Mouse (Mus musculus) CD4-positive helper T cell, adult 2 months (primary cell): ENCODE data around the gene Gigyf2.
A peak's percentile ranks its signal among the peaks of the same experiment; 100 is the strongest.

Experiments used
- DNase-seq: peaks from one replicate; pipeline ENCODE4 v3.0.0-alpha.2; 2012; ENCODE audit warnings: low read depth, missing footprints, low spot score

The Gigyf2 gene

DNA sequence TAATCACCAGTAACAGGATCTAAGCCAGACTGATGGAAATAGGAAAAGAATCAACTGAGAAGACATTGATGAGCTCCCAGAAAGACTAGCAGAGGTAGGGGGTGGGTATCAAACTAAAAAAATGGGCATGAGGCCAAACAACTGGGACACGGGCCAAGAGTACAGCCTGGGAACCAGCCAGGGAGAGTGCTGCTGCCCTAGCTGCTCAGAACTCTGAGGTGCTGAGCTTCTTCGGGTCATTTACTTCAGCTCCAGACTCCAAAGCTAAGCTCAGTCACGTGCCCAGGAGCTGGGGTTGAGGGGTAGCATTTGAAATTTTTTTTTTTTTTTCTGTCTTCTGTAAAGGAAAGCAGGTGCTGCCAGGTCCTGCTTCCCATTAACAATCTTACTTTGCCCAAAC is 10.1 kb upstream of the Gigyf2 start:
- DNase-seq = no peak

GRCm38 (mm10) chr1:87321071-87321470 is 5.7 kb upstream of the Gigyf2 start:
- no peak for DNase-seq

DNA sequence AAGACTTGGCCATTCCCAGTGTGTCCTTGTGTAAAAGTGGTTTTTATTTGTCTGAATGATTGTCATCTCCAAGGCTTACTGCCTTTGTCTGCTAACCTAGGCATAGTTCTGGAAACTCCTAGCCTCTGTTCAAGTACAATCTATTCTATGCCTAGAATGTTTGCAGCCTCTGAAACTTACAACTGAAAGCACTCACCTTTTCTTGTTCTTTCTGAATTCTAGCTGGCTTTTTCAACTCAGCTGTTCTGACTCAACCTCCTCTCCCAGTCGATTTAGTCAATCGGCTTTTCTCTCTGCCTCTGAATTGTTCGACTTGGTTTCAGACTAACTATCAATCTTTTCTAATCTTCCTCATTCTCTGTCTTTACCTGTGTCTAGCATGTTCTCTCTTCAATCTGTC is 4.0 kb upstream of the Gigyf2 start:
- DNase-seq = no peak

DNA sequence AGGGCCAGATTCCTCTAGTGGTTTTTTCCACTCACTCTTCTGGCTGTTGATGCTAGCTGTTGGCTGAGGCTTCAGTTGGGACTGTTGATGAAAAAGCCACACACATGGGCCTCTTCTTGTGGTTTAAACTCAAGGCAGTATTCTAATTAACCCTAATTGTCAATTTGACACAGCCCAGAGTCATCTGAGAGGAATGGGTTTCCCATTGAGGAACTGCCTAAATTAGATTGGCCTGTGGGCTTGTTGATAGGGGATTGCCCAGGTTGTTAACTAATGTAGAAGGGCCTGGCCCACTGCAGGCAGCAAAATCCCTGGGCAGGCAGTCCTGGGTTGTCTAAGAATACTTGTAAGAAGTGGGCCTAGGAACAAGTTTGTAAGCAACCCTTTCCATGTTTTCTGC is 2.1 kb upstream of the Gigyf2 start:
- DNase-seq = no peak

DNA sequence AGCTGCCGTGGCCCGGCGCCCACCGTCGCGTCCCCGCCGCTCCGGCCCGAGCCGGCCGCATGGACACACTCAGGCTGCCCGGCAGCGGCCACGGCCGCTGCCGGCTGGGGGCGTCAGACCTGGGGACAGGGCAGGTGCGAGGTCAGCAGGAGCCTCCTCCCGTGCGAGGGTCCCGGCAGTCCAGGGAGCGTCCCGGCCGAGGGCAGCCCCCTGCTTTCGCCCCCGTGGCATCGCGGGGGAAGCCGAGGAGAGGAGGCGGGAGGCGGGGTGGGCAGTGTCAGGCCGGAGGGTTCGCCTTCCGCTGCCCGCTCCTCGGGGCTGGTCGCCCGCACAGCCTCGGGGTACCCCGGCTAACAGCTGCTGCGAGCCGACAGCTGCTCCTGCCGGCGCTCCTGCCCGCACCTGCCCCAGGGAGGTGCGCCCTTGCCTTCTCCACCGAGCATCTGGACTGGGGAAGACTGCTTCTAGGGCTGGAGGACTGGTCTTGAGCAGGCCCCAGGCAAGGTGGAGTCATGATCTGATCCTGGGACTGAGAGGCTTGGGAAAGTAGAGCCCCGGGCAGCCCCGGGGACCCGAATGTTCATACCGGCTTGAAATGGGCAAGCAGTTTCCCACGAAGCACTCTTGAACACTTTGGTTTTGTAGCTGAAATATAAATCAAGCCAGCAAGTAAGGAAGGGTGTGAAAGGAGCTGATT is 515 bp downstream of the Gigyf2 start:
- no peak for DNase-seq

DNA sequence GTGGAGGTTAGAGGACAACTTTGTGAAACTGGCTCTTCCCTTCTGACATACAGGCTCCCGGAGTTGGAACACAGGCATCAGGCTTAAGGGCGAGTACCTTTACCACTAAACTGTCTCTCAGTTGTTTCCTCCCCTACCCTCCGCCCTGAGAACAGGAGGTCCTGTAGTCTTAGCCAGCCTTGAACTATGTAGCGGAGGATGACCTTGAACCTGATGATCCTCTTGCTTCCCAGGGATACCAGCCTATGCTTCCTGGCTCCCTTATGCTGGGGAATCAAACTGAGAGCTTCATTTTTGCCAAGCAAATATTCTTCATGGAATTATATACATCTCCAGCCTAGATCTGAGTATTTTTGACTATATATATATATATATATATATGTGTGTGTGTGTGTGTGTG is 5.0 kb downstream of the Gigyf2 start:
- DNase-seq = no peak

GRCm38 (mm10) chr1:87350576-87350975 is 23.8 kb downstream of the Gigyf2 start:
- DNase-seq = no peak

DNA sequence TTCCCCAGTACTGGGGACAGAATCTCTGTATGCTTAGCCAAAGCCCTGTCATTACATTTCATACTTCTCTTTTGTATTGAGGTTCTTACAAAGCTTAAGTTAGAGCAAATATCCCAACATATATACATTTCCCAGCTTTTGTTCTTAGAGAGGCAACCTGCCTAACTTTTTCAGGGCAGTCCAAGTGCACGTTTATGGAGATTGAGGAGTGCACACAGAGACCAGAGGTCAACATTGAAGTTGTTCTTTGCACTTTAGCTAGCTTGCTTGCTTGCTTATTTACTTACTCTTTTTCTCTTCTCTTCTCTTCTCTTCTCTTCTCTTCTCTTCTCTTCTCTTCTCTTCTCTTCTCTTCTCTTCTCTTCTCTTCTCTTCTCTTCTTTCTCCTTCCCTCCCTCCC is 33.5 kb downstream of the Gigyf2 start:
- no peak for DNase-seq

- peak; percentile 69 for DNase-seq
Observed at GRCm38 (mm10) chr1:87378024-87378560, 51.3 kb downstream of the Gigyf2 start.

DNA sequence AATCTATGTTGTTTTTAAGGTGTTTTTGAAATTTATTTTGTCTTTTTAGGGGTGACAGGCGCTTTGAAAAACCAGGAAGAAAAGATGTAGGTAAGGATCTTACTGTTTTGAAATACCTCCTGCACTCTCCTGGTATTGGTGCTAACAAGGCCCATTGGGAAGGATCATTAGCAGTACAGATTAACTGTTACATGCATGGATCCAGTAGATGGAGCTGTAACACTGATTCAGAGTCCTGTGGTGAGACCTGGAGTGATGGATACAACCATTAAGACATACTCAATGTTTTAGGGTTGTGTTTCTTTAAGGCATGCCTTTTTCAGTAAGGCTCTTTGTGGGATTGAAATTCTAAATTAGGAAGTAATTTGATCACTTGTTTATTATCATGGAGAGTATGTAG is 53.1 kb downstream of the Gigyf2 start:
- DNase-seq = peak; percentile 28

- no peak for DNase-seq
Observed at GRCm38 (mm10) chr1:87381152-87381551, 54.4 kb downstream of the Gigyf2 start.

GRCm38 (mm10) chr1:87386436-87387092 is 59.8 kb downstream of the Gigyf2 start:
- no peak for DNase-seq

GRCm38 (mm10) chr1:87393444-87394195 is 66.8 kb downstream of the Gigyf2 start:
- DNase-seq = no peak

DNA sequence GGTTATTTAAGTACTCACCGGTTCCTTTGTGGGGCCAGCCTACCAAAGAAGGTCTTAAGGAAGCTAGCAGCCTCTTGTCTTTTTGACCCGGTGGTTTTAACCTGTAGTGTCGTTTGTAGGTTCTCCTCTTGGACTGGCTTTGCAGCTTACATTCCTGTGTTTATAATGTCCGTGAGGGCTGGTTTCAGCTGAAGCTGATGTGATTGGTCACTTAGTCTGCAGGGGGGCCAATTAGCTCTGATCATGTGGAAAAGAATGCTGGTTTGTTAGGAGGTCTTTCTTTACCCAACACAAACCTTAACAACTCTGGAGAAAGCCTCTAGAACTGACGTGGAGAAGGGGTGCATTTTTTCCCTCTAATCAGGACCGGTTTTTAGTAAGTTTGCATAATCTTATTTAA is 67.8 kb downstream of the Gigyf2 start, which contains the start of gene Kcnj13:
Gene Kcnj13, minus strand, starts transcription at position 136 of the 400 bp plus-strand sequence.
- no peak for DNase-seq

DNA sequence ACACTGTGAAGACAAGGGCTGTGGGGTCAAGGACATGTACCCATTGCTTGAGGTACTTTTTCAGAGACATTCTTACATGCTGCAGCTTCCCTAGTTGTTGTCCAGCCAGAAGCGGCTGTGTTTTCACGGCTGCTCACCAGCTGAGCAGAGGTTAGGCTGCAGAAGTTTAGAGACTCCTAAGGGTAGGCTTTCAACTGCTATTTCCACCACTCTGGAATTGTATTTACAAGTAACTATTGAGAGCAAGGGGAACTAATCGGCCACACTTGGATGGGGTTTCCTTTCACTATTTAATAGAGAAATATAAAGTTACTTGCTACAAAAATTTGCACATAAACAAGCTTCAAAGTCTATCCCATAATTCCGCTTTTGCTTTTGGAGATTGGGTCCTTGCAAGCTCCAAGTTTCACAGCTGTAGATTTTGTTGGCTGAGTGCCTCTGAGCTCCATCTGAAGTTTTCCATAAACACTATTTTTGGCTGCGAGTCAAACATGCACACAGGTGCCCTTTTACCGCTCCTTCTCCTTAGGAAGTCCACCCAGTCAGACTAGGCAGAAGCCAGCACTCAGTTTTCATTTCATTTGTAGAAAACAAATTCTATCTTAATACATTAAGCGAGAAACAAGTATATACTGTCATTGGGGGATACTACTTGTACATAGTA is 70.3 kb downstream of the Gigyf2 start:
- no peak for DNase-seq

- no peak for DNase-seq
Observed at GRCm38 (mm10) chr1:87404710-87405109, 77.9 kb downstream of the Gigyf2 start.

DNA sequence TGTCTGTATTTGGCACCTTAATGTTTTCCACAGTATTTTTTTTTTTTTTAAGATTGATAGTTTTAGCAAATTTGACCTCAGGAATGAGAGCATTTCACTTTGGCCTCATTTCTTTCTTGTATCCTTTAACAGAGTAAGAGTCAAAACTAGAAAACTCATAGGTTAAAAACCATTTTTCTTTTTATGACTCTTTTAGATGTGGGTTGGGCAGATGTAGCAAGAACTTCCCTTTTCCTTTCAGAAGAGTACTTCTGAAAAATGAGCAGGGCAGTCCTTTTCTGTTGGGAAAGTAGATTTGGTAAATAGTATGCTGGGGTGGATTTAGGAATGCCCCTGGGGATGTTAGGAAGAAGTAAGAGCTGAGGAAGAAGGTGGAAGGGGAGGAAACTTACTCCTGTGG is 79.2 kb downstream of the Gigyf2 start:
- DNase-seq = no peak

- no peak for DNase-seq
Observed at GRCm38 (mm10) chr1:87409380-87409779, 82.6 kb downstream of the Gigyf2 start.

DNA sequence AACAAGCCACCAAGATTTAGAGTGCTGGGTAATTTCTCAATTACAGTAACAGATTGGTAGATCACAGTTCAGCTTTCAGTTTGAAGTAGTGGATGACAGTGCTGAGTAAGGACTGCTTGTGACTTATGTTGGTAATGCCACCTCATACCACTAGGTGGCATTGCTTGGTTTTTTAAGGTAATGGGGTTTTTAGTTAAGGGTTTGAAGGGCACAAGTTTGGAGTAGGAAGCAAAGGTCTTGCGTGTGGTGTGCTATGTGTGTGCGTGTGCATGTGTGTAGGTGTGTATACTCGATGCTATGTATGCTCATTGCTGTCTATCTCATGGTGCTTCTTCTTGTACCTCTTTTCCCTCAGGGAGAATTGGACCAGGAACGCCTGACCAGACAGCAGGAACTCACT is 91.9 kb downstream of the Gigyf2 start:
- DNase-seq = peak; percentile 80

DNA sequence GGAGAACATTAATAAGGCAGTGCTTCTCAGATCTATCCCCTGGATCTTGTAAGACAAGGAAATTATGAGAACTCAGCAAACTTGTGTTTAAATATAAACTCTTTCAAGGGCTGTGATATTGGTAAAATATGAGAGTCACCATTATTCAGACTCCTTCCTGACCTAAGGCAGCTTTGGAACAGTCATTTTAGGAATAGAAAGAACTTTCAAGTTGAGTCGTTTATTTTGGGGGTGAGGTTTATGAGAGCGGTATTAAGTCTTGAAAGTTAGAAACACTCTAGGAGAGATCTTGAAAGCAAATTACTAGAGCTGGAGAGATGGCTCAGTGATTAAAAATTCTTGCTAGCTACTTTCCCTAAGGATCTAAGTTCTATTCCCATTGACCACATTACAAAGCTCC is 108.3 kb downstream of the Gigyf2 start:
- no peak for DNase-seq

DNA sequence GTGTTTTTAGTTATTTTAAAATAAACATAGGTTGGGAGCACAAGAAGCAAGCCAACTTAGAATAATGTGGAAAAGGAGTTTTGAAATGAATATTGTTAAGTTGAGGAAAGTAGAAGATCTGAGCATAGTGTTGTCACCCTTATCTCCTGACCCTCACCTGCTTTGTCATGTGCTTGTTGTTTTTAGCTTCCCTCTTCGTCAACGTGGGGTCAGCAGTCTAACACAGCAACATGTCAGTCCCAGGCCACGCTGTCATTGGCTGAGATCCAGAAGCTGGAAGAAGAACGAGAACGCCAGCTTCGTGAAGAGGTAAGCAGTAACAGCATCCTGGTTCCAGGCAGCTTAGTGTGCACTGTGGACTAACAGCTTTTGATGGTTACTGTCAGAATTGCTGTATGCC is 109.8 kb downstream of the Gigyf2 start:
- DNase-seq = no peak
